ENCODE assay signal across 31 mouse cellular contexts in the genomic region with DNA sequence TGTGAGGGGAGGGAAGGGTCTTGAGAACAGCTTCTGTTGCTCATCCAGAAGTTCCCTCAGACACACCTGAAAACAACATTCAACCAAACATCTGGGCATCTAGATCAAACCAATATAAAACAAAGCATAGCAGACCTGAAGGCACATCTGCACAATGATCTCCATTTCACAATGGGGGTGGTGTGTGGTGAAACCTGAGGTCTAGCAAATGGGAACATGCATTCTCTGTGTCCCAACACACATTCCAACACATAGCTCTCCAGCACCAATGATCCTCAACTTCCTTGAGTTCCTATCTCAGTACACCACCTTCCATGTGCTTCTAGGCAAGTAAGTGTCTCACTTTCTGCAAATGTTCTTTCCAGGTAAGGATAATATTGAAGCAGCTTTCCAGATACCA.
"Had no signal": no experiment of that assay in that cellular context is flagged by ENCODE, and none has a peak within 500 bp of the region (broad histone marks: within the 10 kb centered on the region; RNA-seq: fewer than 3 reads in every experiment).

No protein-coding gene starts in this region.

- DNase-seq: left cerebral cortex, postnatal 4 days; liver; liver, embryonic 13.5 days; liver, postnatal 0 days; lung, adult 18-20 months; lung, adult 2 months; lung, embryonic 14.5 days; lung, postnatal 14 days; lung, postnatal 36 days; lung, postnatal 4 days; midbrain, embryonic 14.5 days had no signal

- H3K4me2 ChIP-seq: limb, embryonic 12.5 days; limb, embryonic 13.5 days; limb, embryonic 15.5 days; liver, embryonic 11.5 days; liver, embryonic 12.5 days; liver, embryonic 13.5 days; liver, embryonic 15.5 days; lung, embryonic 14.5 days; lung, embryonic 15.5 days; midbrain, embryonic 11.5 days; midbrain, embryonic 12.5 days; midbrain, embryonic 13.5 days; midbrain, embryonic 15.5 days had no signal

- H3K4me3 ChIP-seq: left cerebral cortex, adult 2 months; limb, embryonic 10.5 days; limb, embryonic 12.5 days; limb, embryonic 13.5 days; limb, embryonic 15.5 days; liver, embryonic 12.5 days; liver, embryonic 13.5 days; liver, embryonic 15.5 days; lung, embryonic 15.5 days; megakaryocyte, embryonic 14.5 days; midbrain, embryonic 10.5 days; midbrain, embryonic 12.5 days; midbrain, embryonic 13.5 days; midbrain, embryonic 15.5 days; myocyte had no signal

- ATAC-seq: liver, embryonic 12.5 days; liver, postnatal 0 days; lung, postnatal 0 days; midbrain, embryonic 13.5 days; midbrain, embryonic 15.5 days; midbrain, embryonic 16.5 days had no signal

- H3K36me3 ChIP-seq: limb, embryonic 10.5 days; limb, embryonic 12.5 days; limb, embryonic 13.5 days; limb, embryonic 15.5 days; liver, embryonic 12.5 days; liver, embryonic 13.5 days; liver, embryonic 15.5 days; lung, embryonic 15.5 days; midbrain, embryonic 10.5 days; midbrain, embryonic 12.5 days; midbrain, embryonic 13.5 days; midbrain, embryonic 15.5 days had no signal

- H3K27me3 ChIP-seq: limb, embryonic 15.5 days; liver, embryonic 13.5 days; liver, embryonic 15.5 days; lung, embryonic 15.5 days; midbrain, embryonic 12.5 days; midbrain, embryonic 13.5 days; midbrain, embryonic 15.5 days had no signal

- H3K27ac ChIP-seq: left cerebral cortex, adult 2 months; limb, embryonic 12.5 days; limb, embryonic 13.5 days; limb, embryonic 15.5 days; liver, embryonic 12.5 days; liver, embryonic 13.5 days; liver, embryonic 14.5 days; liver, embryonic 15.5 days; lung, embryonic 15.5 days; macrophage; midbrain, embryonic 10.5 days; midbrain, embryonic 13.5 days; midbrain, embryonic 15.5 days had no signal

- H3K9me3 ChIP-seq: limb, embryonic 10.5 days; limb, embryonic 12.5 days; limb, embryonic 13.5 days; limb, embryonic 15.5 days; liver, embryonic 12.5 days; liver, embryonic 13.5 days; liver, embryonic 15.5 days; lung, embryonic 15.5 days; midbrain, embryonic 10.5 days; midbrain, embryonic 12.5 days; midbrain, embryonic 13.5 days; midbrain, embryonic 15.5 days had no signal

- H3K4me1 ChIP-seq: liver, embryonic 12.5 days; liver, embryonic 13.5 days; liver, embryonic 15.5 days; lung, embryonic 15.5 days; megakaryocyte, embryonic 14.5 days; midbrain, embryonic 12.5 days; midbrain, embryonic 15.5 days had no signal

- H3K9ac ChIP-seq: limb, embryonic 12.5 days; limb, embryonic 13.5 days; limb, embryonic 15.5 days; liver, embryonic 12.5 days; liver, embryonic 13.5 days; liver, embryonic 14.5 days; liver, embryonic 15.5 days; liver, postnatal 0 days; lung, embryonic 14.5 days; lung, embryonic 15.5 days; midbrain, embryonic 12.5 days; midbrain, embryonic 13.5 days; midbrain, embryonic 15.5 days had no signal
